Mouse (Mus musculus): ENCODE measurements around the gene Fut2.

The Fut2 gene

GRCm38 (mm10) chr7:45635711-45636688 lies 30.2 kb downstream of the Fut2 start:
- DNase-seq: peak; percentile 82

- peak; percentile 50 for DNase-seq
Observed at GRCm38 (mm10) chr7:45634946-45635681, 31.1 kb downstream of the Fut2 start.

- DNase-seq: peak; percentile 54
Observed at GRCm38 (mm10) chr7:45632499-45632898, 33.7 kb downstream of the Fut2 start.

GRCm38 (mm10) chr7:45630064-45630907 lies 35.9 kb downstream of the Fut2 start:
- DNase-seq: no peak

- peak; percentile 93 for DNase-seq
Observed at GRCm38 (mm10) chr7:45628364-45629294, 37.6 kb downstream of the Fut2 start.

GRCm38 (mm10) chr7:45627261-45627660 lies 38.9 kb downstream of the Fut2 start, which contains the start of gene Rasip1:
Rasip1 (plus strand) TSS chr7:45627488.
- peak; percentile 78 for DNase-seq

- DNase-seq: no peak
Observed at GRCm38 (mm10) chr7:45626571-45627076, 39.6 kb downstream of the Fut2 start.

GRCm38 (mm10) chr7:45625481-45625880 lies 40.7 kb downstream of the Fut2 start:
- DNase-seq: no peak

- no peak for DNase-seq
Observed at GRCm38 (mm10) chr7:45624718-45625117, 41.5 kb downstream of the Fut2 start.

GRCm38 (mm10) chr7:45623507-45623906 lies 42.7 kb downstream of the Fut2 start:
- no peak for DNase-seq

- DNase-seq: no peak
Observed at GRCm38 (mm10) chr7:45621443-45621842, 44.8 kb downstream of the Fut2 start, which contains the start of gene Izumo1. Izumo1 (plus strand) TSS chr7:45621811.

- DNase-seq: no peak
Observed at GRCm38 (mm10) chr7:45619592-45619991, 46.6 kb downstream of the Fut2 start.

GRCm38 (mm10) chr7:45618316-45618715 lies 47.9 kb downstream of the Fut2 start:
- DNase-seq: no peak

- DNase-seq: peak; percentile 30
Observed at GRCm38 (mm10) chr7:45617042-45617695, 49.0 kb downstream of the Fut2 start, which contains the start of gene Fut1. Fut1 (plus strand) TSS chr7:45617289.

- DNase-seq: peak; percentile 34
Observed at GRCm38 (mm10) chr7:45616277-45616676, 49.9 kb downstream of the Fut2 start.

GRCm38 (mm10) chr7:45609511-45609910 lies 56.7 kb downstream of the Fut2 start:
- no peak for DNase-seq

- no peak for DNase-seq
Observed at GRCm38 (mm10) chr7:45605704-45606289, 60.4 kb downstream of the Fut2 start.

- DNase-seq: no peak
Observed at GRCm38 (mm10) chr7:45598960-45599879, 67.0 kb downstream of the Fut2 start.
